Mouse (Mus musculus) Patski (cell line): Measurements from ENCODE around the gene Vmo1. TPM values are rescaled to one million over a fixed set of nuclear protein-coding genes. Genes with fewer than 3 reads are reported as not detected.
"Not testable (repeated sequence)": the region's sequence is repeated elsewhere in the genome, so short reads cannot be mapped to it uniquely, and the experiment has no call there.

Experiments
- ATAC-seq: fragments of 100-300 bp; one replicate; pipeline ENCODE4 v1.8.0; 2021
- CTCF ChIA-PET: fragments of 350-600 bp; sonication (Branson Sonifier 250); formaldehyde crosslinking; loops from one replicate; lab custom pipeline; 2022; ENCODE audit warnings: inconsistent platforms; lab: Charles Lee
- POLR2A ChIA-PET: fragments of 350-600 bp; sonication (Branson Sonifier 250); formaldehyde crosslinking; loops from one replicate; lab custom pipeline; 2022; ENCODE audit warnings: antibody characterized with exemption, inconsistent platforms; lab: Charles Lee
- DNase-seq: peaks from one replicate; pipeline ENCODE4 v3.0.0-alpha.2; 2011; ENCODE audit warnings: low read depth, low spot score
- H3K27me3 ChIP-seq: fragments of 371-371 bp; one replicate; pipeline ENCODE4 v1.5.1; 2021
- CTCF ChIP-seq: fragments of 100-300 bp; IDR thresholded peaks from one replicate; pipeline ENCODE4 v1.5.1; 2021
- in situ Hi-C: fragments of 300-500 bp; cut with MboI; formaldehyde crosslinking; loops from 3 replicates; pipeline ENCODE4 v1.11.1; 2018; ENCODE audit warnings: low pct_unique_long_range_greater_than_20kb, mixed read lengths
- polyA plus RNA-seq: library from polyadenylated mRNA; unstranded; gene quantifications from one replicate; pipeline ENCODE4 v1.2.3, GENCODE M21; 2021

Gene Vmo1
- polyA plus RNA-seq, 1 experiment from 2014 or later: not detected

GRCm38 (mm10) chr11:70485498-70485897, 28.9 kb downstream of the Vmo1 start:
- POLR2A ChIA-PET: no interaction called here
- TF ChIP-seq CTCF: no peak
- DNase-seq: no peak
- CTCF ChIA-PET: interaction anchor here (0.8 to 1.3 kb wide), 2 partner anchors 10 to 15 kb away, joined by 3 read pairs; no protein-coding TSS in a partner anchor
- no peak for ATAC-seq
- in situ Hi-C loops: no loop called here
- H3K27me3 ChIP-seq: no peaks in the 10 kb centered on the region

DNA sequence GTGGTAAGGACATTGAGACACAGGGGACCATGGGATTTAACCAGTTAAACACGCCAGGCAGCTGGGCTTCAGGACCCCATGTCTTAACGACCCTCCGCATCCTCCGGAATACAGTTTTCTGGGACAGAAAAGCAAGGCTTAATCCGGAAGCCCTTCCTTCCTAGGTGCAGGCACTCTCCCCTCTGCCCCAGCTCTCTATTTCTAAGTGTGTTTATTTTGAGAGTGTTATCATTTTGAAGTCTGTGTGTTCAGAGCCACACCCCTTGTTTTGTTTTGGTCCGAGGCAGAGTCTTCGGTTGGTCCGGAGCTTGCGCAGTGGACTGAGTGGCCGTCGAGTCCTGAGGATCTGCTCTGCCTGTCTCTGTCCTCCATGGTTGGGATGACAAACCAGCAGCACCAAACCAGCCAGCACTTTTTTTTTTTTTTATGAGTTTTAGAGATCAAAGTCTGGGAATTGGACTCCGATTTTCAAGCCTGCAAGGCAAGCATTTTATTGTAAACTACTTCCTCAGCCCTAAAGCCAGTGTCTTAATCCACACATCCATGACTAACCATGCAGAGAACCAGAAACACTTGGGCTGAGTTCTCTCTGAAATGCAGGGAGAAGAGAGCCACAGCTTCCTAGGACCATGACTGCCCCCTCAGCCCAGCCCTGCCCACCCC, 39.4 kb downstream of the Vmo1 start:
- ChIA-PET CTCF (interaction anchor here (1.0 to 1.5 kb wide), 5 partner anchors 11 to 25 kb away, joined by 3 to 4 read pairs (median 3); partner anchors contain the start of gene Med11), POLR2A (no interaction called here)
- no peak for TF ChIP-seq CTCF
- ATAC-seq (no peak), DNase-seq (no peak)
- in situ Hi-C loops: no loop called here
- H3K27me3 ChIP-seq: no peaks in the 10 kb centered on the region

- ATAC-seq, POLR2A ChIA-PET, in situ Hi-C loops, CTCF ChIA-PET, H3K27me3 ChIP-seq, DNase-seq: not testable (repeated sequence)
Measured at GRCm38 (mm10) chr11:70473291-70473690, 41.1 kb downstream of the Vmo1 start.

DNA sequence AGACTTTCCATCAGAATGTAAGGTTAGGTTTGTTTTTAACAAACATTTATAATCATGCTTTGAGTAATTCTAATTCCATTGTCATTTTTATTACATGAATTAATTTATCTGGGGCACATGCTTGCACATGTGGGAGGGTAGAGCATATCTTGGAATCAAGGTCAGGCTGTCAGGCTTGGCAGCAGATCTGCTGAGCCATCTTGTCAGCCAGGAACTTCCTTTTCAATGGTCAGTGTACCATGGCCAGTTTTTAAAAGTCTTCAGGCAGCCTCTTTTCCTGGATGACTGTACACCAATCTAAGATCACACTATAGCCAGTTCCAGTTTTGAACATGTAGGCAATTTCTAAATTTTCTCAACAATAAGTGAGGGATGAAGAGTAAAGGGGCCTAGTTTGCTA, 41.7 kb downstream of the Vmo1 start:
- no peaks in the 10 kb centered on the region for H3K27me3 ChIP-seq
- ChIA-PET POLR2A (no interaction called here), CTCF (no interaction called here)
- in situ Hi-C loops: no loop called here
- TF ChIP-seq CTCF: no peak
- no peak for ATAC-seq
- DNase-seq: no peak

DNA sequence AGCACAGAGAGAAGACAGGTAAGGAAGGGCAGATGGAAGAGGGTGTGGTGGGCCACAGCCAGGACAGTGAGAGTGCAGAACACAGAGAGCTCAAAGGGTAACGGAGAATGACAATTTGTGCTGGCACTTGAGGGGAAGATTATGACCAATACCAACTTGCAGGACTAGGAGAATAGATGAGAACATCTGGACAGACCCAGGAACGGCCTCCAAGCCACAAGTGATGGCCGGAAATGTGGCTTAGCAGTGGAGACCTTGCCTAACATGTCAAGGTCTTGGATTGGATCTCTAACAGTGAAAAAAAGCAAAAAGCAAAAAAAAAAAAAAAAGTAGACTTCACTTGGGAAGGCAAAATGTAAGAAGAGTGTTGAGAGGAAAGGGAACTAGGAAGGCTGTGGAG, 44.7 kb downstream of the Vmo1 start:
- DNase-seq: no peak
- ATAC-seq: no peak
- in situ Hi-C loops: no loop called here

GRCm38 (mm10) chr11:70467902-70468619, 46.4 kb downstream of the Vmo1 start:
- ChIA-PET CTCF (interaction anchor here (1.1 kb wide), 2 partner anchors 15 to 16 kb away, joined by 3 read pairs; partner anchors contain the start of gene Med11), POLR2A (no interaction called here)
- H3K27me3 ChIP-seq: no peaks in the 10 kb centered on the region
- no peak for TF ChIP-seq CTCF
- in situ Hi-C loops: no loop called here
- no peak for ATAC-seq
- DNase-seq: peak; percentile 73

More for the DNA sequence above, 44.7 kb downstream of the Vmo1 start:
- H3K27me3 ChIP-seq: no peaks in the 10 kb centered on the region
- CTCF ChIA-PET: interaction anchor here (1.5 kb wide), 1 partner anchor 30 kb away, joined by 4 read pairs; no protein-coding TSS in a partner anchor
- POLR2A ChIA-PET: no interaction called here
- no peak for TF ChIP-seq CTCF

DNA sequence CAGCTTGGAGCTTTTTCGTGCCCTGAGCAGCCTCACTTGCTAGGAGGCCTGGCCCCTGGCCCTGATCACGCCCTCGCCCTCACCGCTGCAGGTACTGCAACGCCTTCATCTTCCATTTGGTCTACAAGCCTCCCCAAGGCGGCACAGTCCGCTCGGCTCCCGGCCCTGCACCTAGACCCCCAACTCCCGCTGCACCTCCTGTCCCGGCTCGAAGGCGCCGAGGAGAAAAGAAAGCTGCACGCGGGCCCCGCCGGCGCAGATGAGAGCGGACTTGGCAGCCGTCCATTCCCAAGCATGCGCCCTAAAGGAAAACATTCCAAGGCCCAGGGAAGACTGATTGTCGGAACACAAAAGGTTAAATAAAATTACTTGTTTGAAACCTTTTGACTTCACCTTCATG, 48.6 kb downstream of the Vmo1 start:
- no peak for TF ChIP-seq CTCF
- no peak for DNase-seq
- in situ Hi-C loops: no loop called here
- ChIA-PET CTCF (no interaction called here), POLR2A (no interaction called here)
- ATAC-seq: no peak
- H3K27me3 ChIP-seq: no peaks in the 10 kb centered on the region

GRCm38 (mm10) chr11:70465211-70465610, 49.2 kb downstream of the Vmo1 start:
- DNase-seq (no peak), ATAC-seq (no peak)
- ChIA-PET POLR2A (interaction anchor here (1.4 kb wide), 1 partner anchor 13 kb away, joined by 4 read pairs; no protein-coding TSS in a partner anchor), CTCF (no interaction called here)
- in situ Hi-C loops: no loop called here
- TF ChIP-seq CTCF: no peak
- H3K27me3 ChIP-seq: no peaks in the 10 kb centered on the region

DNA sequence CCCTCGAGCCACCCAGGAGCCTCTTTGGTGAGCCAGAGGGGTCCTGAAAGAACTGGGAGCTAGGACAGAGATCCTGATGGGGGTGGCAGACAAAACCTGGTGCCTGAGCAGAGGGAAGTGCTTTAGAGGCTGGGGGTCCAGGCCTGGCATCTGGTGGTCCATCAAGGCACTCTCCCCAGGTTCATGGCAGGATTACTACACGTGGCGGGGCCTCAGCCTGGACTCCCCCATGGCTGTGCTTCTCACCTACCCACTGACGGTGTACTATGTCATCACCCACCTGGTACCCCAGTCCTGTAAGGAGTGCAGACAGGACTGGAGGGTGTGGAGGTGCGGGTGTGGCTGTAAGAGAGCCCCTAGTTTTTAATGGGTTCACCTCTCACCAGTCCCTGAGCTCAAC, 50.4 kb downstream of the Vmo1 start:
- TF ChIP-seq CTCF: no peak
- in situ Hi-C loops: no loop called here
- ChIA-PET POLR2A (interaction anchor here (1.4 kb wide), 1 partner anchor 12 kb away, joined by 4 read pairs; no protein-coding TSS in a partner anchor), CTCF (interaction anchor here (1.9 kb wide), 1 partner anchor 24 kb away, joined by 3 read pairs; no protein-coding TSS in a partner anchor)
- H3K27me3 ChIP-seq: no peaks in the 10 kb centered on the region
- DNase-seq: no peak
- ATAC-seq: no peak

Other genes with a start within 250 kb of the Vmo1 start
- not detected for gene Alox12e, start 192.0 kb downstream of the Vmo1 start, polyA plus RNA-seq
- gene Alox15, start 162.6 kb downstream of the Vmo1 start, polyA plus RNA-seq: not detected
- gene Pelp1, start 104.6 kb downstream of the Vmo1 start, polyA plus RNA-seq: 31.0 TPM
- 22.5 TPM for gene Arrb2, start 82.0 kb downstream of the Vmo1 start, polyA plus RNA-seq
- gene Med11, start 62.7 kb downstream of the Vmo1 start, polyA plus RNA-seq: 41.3 TPM
- 3.5 TPM for gene Zmynd15, start 55.2 kb downstream of the Vmo1 start, polyA plus RNA-seq
- gene Cxcl16, start 54.6 kb downstream of the Vmo1 start, polyA plus RNA-seq: 32.7 TPM
- 0.41 TPM for gene Tm4sf5, start 9.4 kb downstream of the Vmo1 start, polyA plus RNA-seq
- gene Gltpd2, start 4.6 kb upstream of the Vmo1 start, polyA plus RNA-seq: not detected
- 323 TPM for gene Psmb6, start 10.8 kb upstream of the Vmo1 start, polyA plus RNA-seq
- not detected for gene Gm40193, start 18.3 kb upstream of the Vmo1 start, polyA plus RNA-seq
- 13.8 TPM for gene Pld2, start 25.4 kb upstream of the Vmo1 start, polyA plus RNA-seq
- gene Mink1, start 48.3 kb upstream of the Vmo1 start, polyA plus RNA-seq: 63.2 TPM
- not detected for gene 4930544D05Rik, start 101.2 kb upstream of the Vmo1 start, polyA plus RNA-seq
- gene Chrne, start 104.6 kb upstream of the Vmo1 start, polyA plus RNA-seq: not detected
- gene Gp1ba, start 124.5 kb upstream of the Vmo1 start, polyA plus RNA-seq: 0.39 TPM
- gene Rnf167, start 132.6 kb upstream of the Vmo1 start, polyA plus RNA-seq: 37.0 TPM
- gene Slc25a11, start 132.9 kb upstream of the Vmo1 start, polyA plus RNA-seq: 152 TPM
- gene Pfn1, start 140.0 kb upstream of the Vmo1 start, polyA plus RNA-seq: 1,032 TPM
- 16.2 TPM for gene Eno3, start 142.6 kb upstream of the Vmo1 start, polyA plus RNA-seq
- 155 TPM for gene Spag7, start 154.8 kb upstream of the Vmo1 start, polyA plus RNA-seq
- 22.2 TPM for gene Camta2, start 173.5 kb upstream of the Vmo1 start, polyA plus RNA-seq
- 2.5 TPM for gene Inca1, start 185.5 kb upstream of the Vmo1 start, polyA plus RNA-seq
- gene Kif1c, start 185.9 kb upstream of the Vmo1 start, polyA plus RNA-seq: 126 TPM
- gene Zfp3, start 249.6 kb upstream of the Vmo1 start, polyA plus RNA-seq: 7.9 TPM